Mouse (Mus musculus) limb, embryonic 13.5 days (tissue): ENCODE measurements at regions not wholly inside any gene's neighbourhood (a gene's known extent, or its start where the extent isn't known, plus 50 kb on each side); places are given as distances from the start of the nearest gene placed in this dataset.

Experiments
- ATAC-seq: fragments of 200-750 bp; cut with Nextera tagmentation; 2 replicates; pipeline ENCODE4 v1.8.0; 2017; ENCODE audit warnings: low read depth, moderate number of reproducible peaks, moderate TSS enrichment; ENCODE audit not compliant: low FRiP score
- H3K27ac ChIP-seq: fragments of 300-500 bp; sonication (generic); 2 replicates; pipeline ENCODE4 v1.5.1; 2015; ENCODE audit warnings: inconsistent platforms, mild to moderate bottlenecking, moderate library complexity
- H3K27me3 ChIP-seq: fragments of 300-500 bp; sonication (generic); 2 replicates; pipeline ENCODE4 v1.6.1; 2015; ENCODE audit warnings: mild to moderate bottlenecking, inconsistent platforms
- H3K36me3 ChIP-seq: fragments of 300-500 bp; sonication (generic); 2 replicates; pipeline ENCODE4 v1.6.1; 2015; ENCODE audit warnings: inconsistent platforms, mild to moderate bottlenecking, moderate library complexity
- H3K4me1 ChIP-seq: fragments of 300-500 bp; sonication (generic); 2 replicates; pipeline ENCODE4 v1.6.1; 2015; ENCODE audit warnings: inconsistent platforms
- H3K4me2 ChIP-seq: fragments of 300-500 bp; sonication (generic); replicated peaks from 2 replicates; pipeline ENCODE4 v1.6.1; 2015; ENCODE audit warnings: inconsistent platforms, mild to moderate bottlenecking, moderate library complexity
- H3K4me3 ChIP-seq: fragments of 300-500 bp; sonication (generic); 2 replicates; pipeline ENCODE4 v1.5.1; 2015; ENCODE audit warnings: moderate library complexity, mild to moderate bottlenecking, inconsistent platforms
- H3K9ac ChIP-seq: fragments of 300-500 bp; sonication (generic); 2 replicates; pipeline ENCODE4 v1.6.1; 2015; ENCODE audit warnings: mild to moderate bottlenecking, inconsistent platforms
- H3K9me3 ChIP-seq: fragments of 300-500 bp; sonication (generic); 2 replicates; pipeline ENCODE4 v1.6.1; 2016; ENCODE audit warnings: inconsistent platforms
- WGBS: fragments of 180-500 bp; shearing (Covaris S2); methylation state at CpG from one replicate; pipeline ENCODE4 v1.1.7; 2015; 5-methylcytosine and 5-hydroxymethylcytosine counted together

GRCm38 (mm10) chr13:37560387-37560786 is 215.4 kb downstream of the Ly86 start:
- no peaks in the 10 kb centered on the region for H3K36me3 ChIP-seq
- 0 out of 2 replicates have a peak overlapping the region, but pooled peaks have one; percentile 26 for H3K9ac ChIP-seq
- no peaks in the 10 kb centered on the region for H3K9me3 ChIP-seq
- peak; percentile 41; the same call in 1 of the 2 replicates for ATAC-seq
- peak overlapping the region; percentile 27 for H3K4me2 ChIP-seq
- H3K27me3 ChIP-seq, result no peaks in the 10 kb centered on the region
- WGBS, result 12% methylated on average over 9 of the region's 9 CpGs
- peaks cover 38% of the 10 kb centered on the region for H3K4me1 ChIP-seq
- no peak overlapping the region for H3K4me3 ChIP-seq
- peak overlapping the region; percentile 65; the same call in 1 of the 2 replicates for H3K27ac ChIP-seq

- 22% methylated on average over 3 of the region's 3 CpGs for WGBS
- Histone ChIP-seq H3K9me3 (no peaks in the 10 kb centered on the region), H3K4me3 (no peak overlapping the region), H3K9ac (0 out of 2 replicates have a peak overlapping the region, but pooled peaks have one; percentile 26), H3K36me3 (no peaks in the 10 kb centered on the region), H3K4me1 (peaks cover 38% of the 10 kb centered on the region), H3K27me3 (no peaks in the 10 kb centered on the region), H3K27ac (peak overlapping the region; percentile 65; the same call in 1 of the 2 replicates), H3K4me2 (peak overlapping the region; percentile 27)
- ATAC-seq, result peak; percentile 53; the same call in 1 of the 2 replicates
These were observed 215.8 kb downstream of the Ly86 start for GRCm38 (mm10) chr13:37560800-37561199.

GRCm38 (mm10) chr13:37561437-37561836 is 216.4 kb downstream of the Ly86 start:
- H3K36me3 ChIP-seq, result no peaks in the 10 kb centered on the region
- no peak overlapping the region for H3K9ac ChIP-seq
- 37% methylated on average over 2 of the region's 2 CpGs for WGBS
- peak overlapping the region; percentile 65; the same call in 1 of the 2 replicates for H3K27ac ChIP-seq
- H3K9me3 ChIP-seq, result no peaks in the 10 kb centered on the region
- ATAC-seq, result no peak
- H3K27me3 ChIP-seq, result no peaks in the 10 kb centered on the region
- H3K4me1 ChIP-seq, result peaks cover 38% of the 10 kb centered on the region
- H3K4me2 ChIP-seq, result no peak overlapping the region
- H3K4me3 ChIP-seq, result no peak overlapping the region

DNA sequence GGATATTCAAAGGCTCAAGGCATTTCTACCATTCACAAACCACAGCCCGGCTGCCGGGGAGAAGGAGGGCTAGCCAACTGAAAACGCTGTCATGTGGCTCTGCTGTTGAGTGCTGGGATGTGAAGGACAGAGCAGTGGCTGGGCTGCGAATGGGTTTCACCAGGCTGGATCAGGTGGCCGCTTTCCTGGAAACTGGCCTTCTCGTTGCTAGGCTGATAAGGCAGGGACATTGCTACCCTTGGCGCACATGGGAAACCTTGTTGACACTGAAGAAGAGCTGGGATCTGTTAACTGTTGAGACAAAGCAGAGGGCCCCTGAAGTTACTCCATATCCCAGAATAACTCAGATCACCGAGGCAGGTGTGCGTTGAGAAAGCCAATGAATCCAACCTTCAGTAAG is 216.1 kb upstream of the Rreb1 start:
- Histone ChIP-seq H3K4me1 (peaks cover 38% of the 10 kb centered on the region), H3K4me3 (no peak overlapping the region), H3K9me3 (no peaks in the 10 kb centered on the region), H3K36me3 (no peaks in the 10 kb centered on the region), H3K27ac (peak overlapping the region; percentile 55; the same call in 1 of the 2 replicates), H3K9ac (no peak overlapping the region; the same call in 1 of the 2 replicates), H3K27me3 (no peaks in the 10 kb centered on the region), H3K4me2 (no peak overlapping the region)
- WGBS, result 29% methylated on average over 9 of the region's 9 CpGs
- no peak for ATAC-seq

- peak; percentile 45; the same call in 1 of the 2 replicates for ATAC-seq
- WGBS, result 4% methylated on average over 5 of the region's 5 CpGs
- H3K27me3 ChIP-seq, result no peaks in the 10 kb centered on the region
- no peak overlapping the region for H3K9ac ChIP-seq
- H3K36me3 ChIP-seq, result no peaks in the 10 kb centered on the region
- H3K4me2 ChIP-seq, result no peak overlapping the region
- peak overlapping the region; percentile 55; the same call in 1 of the 2 replicates for H3K27ac ChIP-seq
- H3K4me1 ChIP-seq, result peaks cover 38% of the 10 kb centered on the region
- H3K9me3 ChIP-seq, result no peaks in the 10 kb centered on the region
- H3K4me3 ChIP-seq, result no peak overlapping the region
These were observed 215.5 kb upstream of the Rreb1 start for GRCm38 (mm10) chr13:37562652-37563051.

DNA sequence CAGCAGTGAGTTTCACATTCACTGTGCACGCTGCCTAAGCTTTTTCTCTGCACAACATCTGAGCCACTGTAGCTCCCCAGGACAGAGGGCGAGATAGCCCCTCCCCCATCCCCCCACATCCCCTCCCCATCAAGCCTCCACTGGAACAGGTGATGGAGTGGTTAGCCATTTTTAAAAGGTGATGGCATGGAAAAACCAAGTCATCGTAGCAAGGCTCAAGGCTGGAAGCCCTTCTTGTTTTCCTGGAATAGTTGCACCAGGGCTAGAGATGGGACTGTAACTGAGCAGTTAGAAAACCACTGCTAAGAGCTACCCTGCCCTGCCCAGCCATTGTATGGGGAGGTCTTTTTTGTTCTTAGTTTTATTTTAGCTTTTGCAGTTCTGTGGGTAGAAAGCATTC is 209.1 kb upstream of the Rreb1 start:
- no peak for ATAC-seq
- no peak overlapping the region for H3K4me2 ChIP-seq
- no peaks in the 10 kb centered on the region for H3K36me3 ChIP-seq
- no peak overlapping the region for H3K9ac ChIP-seq
- H3K9me3 ChIP-seq, result no peaks in the 10 kb centered on the region
- no peak overlapping the region for H3K4me3 ChIP-seq
- 54% methylated on average over 3 of the region's 3 CpGs for WGBS
- H3K27ac ChIP-seq, result no peak overlapping the region
- H3K4me1 ChIP-seq, result peaks cover 3% of the 10 kb centered on the region; the same call in 1 of the 2 replicates
- no peaks in the 10 kb centered on the region for H3K27me3 ChIP-seq

GRCm38 (mm10) chr13:37569486-37569885 is 208.7 kb upstream of the Rreb1 start:
- Histone ChIP-seq H3K9me3 (no peaks in the 10 kb centered on the region), H3K9ac (no peak overlapping the region), H3K27ac (no peak overlapping the region), H3K4me2 (no peak overlapping the region), H3K27me3 (no peaks in the 10 kb centered on the region), H3K4me3 (no peak overlapping the region), H3K4me1 (peaks cover 3% of the 10 kb centered on the region; the same call in 1 of the 2 replicates), H3K36me3 (no peaks in the 10 kb centered on the region)
- 86% methylated on average over 3 of the region's 3 CpGs for WGBS
- ATAC-seq, result no peak

DNA sequence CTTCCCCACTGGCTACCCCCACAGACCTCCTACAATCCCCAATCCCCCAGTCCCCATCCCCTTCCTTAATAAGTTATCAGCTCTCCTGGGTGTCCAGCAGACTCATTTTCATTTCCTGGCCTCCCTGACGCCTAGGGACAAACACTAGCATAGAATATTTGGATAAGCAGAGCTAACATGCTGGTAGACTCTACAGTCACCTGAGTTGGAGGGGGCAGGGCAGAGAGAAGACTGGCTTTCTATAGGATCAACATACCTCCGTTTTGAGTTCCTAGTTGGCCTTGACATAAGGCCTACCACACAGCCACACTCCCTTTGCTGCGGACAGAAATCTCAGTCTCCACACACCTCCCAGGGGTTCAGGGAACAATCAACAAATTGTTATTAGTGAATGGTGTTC is 205.2 kb upstream of the Rreb1 start:
- Histone ChIP-seq H3K27me3 (no peaks in the 10 kb centered on the region), H3K4me3 (no peak overlapping the region), H3K4me1 (peaks cover 7% of the 10 kb centered on the region), H3K9me3 (no peaks in the 10 kb centered on the region), H3K36me3 (no peaks in the 10 kb centered on the region), H3K4me2 (no peak overlapping the region), H3K27ac (no peak overlapping the region), H3K9ac (no peak overlapping the region)
- WGBS, result 54% methylated on average over 3 of the region's 3 CpGs
- ATAC-seq, result no peak

GRCm38 (mm10) chr13:37579231-37579630 is 199.0 kb upstream of the Rreb1 start:
- peak overlapping the region; percentile 75; the same call in 1 of the 2 replicates for H3K27ac ChIP-seq
- whole genome bisulfite sequencing, result 82% methylated on average over 10 of the region's 10 CpGs

DNA sequence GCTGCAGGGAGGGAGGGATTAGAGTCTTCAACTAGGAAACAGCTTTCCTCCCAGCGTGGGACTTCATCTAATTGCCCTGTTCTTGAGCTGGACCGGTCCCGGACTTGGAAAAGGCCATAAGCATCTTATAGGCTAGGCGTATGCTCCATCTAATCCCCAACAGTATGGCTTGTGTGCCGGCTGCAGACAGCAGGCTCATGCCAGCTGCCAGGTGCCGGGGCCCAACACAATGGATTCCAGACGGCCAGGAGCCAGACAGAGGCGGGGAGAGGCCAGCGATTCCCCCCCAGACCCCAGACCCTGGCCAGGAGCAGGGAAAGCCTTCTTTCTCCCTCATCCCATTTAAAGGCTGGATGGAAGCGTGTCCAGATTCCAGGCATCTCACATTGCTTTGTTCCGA is 198.4 kb upstream of the Rreb1 start:
- Histone ChIP-seq H3K4me3 (no peak overlapping the region), H3K9me3 (no peaks in the 10 kb centered on the region), H3K27ac (peak overlapping the region; percentile 75; the same call in 1 of the 2 replicates), H3K27me3 (no peaks in the 10 kb centered on the region), H3K36me3 (no peaks in the 10 kb centered on the region), H3K4me2 (peak overlapping the region; percentile 36), H3K4me1 (peaks cover 18% of the 10 kb centered on the region), H3K9ac (no peak overlapping the region)
- WGBS, result 14% methylated on average over 11 of the region's 11 CpGs
- ATAC-seq, result peak; percentile 90

More at GRCm38 (mm10) chr13:37579231-37579630, 199.0 kb upstream of the Rreb1 start:
- Histone ChIP-seq H3K9ac (no peak overlapping the region), H3K36me3 (no peaks in the 10 kb centered on the region), H3K9me3 (no peaks in the 10 kb centered on the region), H3K4me2 (peak overlapping the region; percentile 36), H3K4me3 (no peak overlapping the region), H3K4me1 (peaks cover 18% of the 10 kb centered on the region), H3K27me3 (no peaks in the 10 kb centered on the region)
- ATAC-seq, result no peak

DNA sequence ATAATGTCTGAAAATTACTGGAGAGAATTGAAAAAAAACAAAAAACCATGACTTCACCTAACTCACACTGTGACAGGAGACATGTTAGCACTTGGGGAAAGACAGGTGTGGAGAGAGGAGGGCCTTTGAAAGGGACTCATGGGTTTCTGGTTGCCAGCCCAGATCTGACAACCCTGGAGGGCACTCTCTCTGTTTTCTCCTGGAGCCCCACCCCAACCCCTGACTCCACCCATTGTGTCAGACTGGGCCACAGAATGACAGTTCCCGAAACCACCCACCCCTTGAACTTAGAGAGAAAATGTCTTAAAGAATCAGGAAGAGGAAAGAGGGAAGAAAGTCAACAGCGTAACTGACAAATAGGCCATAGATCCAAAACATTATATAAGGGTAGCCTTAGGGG is 197.4 kb upstream of the Rreb1 start:
- no peak overlapping the region for H3K4me2 ChIP-seq
- no peak overlapping the region for H3K9ac ChIP-seq
- H3K4me3 ChIP-seq, result no peak overlapping the region
- no peaks in the 10 kb centered on the region for H3K36me3 ChIP-seq
- no peaks in the 10 kb centered on the region for H3K27me3 ChIP-seq
- whole genome bisulfite sequencing, result 90% methylated on average over 2 of the region's 2 CpGs
- no peaks in the 10 kb centered on the region for H3K9me3 ChIP-seq
- no peak overlapping the region for H3K27ac ChIP-seq
- ATAC-seq, result no peak
- H3K4me1 ChIP-seq, result peaks cover 18% of the 10 kb centered on the region

- ATAC-seq, result no peak
These were observed 196.8 kb upstream of the Rreb1 start for GRCm38 (mm10) chr13:37581374-37581773.

GRCm38 (mm10) chr13:37585476-37585875 is 192.7 kb upstream of the Rreb1 start:
- 75% methylated on average over 5 of the region's 5 CpGs for WGBS
- H3K27ac ChIP-seq, result no peak overlapping the region

More at GRCm38 (mm10) chr13:37581374-37581773, 196.8 kb upstream of the Rreb1 start:
- H3K27ac ChIP-seq, result no peak overlapping the region
- no peak overlapping the region for H3K4me3 ChIP-seq
- no peak overlapping the region for H3K4me2 ChIP-seq
- H3K36me3 ChIP-seq, result no peaks in the 10 kb centered on the region
- no peak overlapping the region for H3K9ac ChIP-seq
- H3K9me3 ChIP-seq, result no peaks in the 10 kb centered on the region
- H3K27me3 ChIP-seq, result no peaks in the 10 kb centered on the region
- WGBS, result 41% methylated on average over 6 of the region's 6 CpGs
- H3K4me1 ChIP-seq, result peaks cover 18% of the 10 kb centered on the region

More at GRCm38 (mm10) chr13:37585476-37585875, 192.7 kb upstream of the Rreb1 start:
- Histone ChIP-seq H3K36me3 (no peaks in the 10 kb centered on the region), H3K4me2 (no peak overlapping the region), H3K4me3 (no peak overlapping the region), H3K9me3 (no peaks in the 10 kb centered on the region), H3K9ac (no peak overlapping the region), H3K27me3 (no peaks in the 10 kb centered on the region), H3K4me1 (no peaks in the 10 kb centered on the region)
- ATAC-seq, result no peak
